Mouse (Mus musculus): ENCODE measurements at regions not wholly inside any gene's neighbourhood (a gene's known extent, or its start where the extent isn't known, plus 50 kb on each side); places are given as distances from the start of the nearest gene placed in this dataset.

GRCm38 (mm10) chr11:43952151-43952550 lies 51.1 kb upstream of the Adra1b start:
- in situ Hi-C loops (cut with MboI): no loop called here

- in situ Hi-C loops (cut with MboI): no loop called here
Observed at GRCm38 (mm10) chr11:43958241-43958975, 57.4 kb upstream of the Adra1b start.

DNA sequence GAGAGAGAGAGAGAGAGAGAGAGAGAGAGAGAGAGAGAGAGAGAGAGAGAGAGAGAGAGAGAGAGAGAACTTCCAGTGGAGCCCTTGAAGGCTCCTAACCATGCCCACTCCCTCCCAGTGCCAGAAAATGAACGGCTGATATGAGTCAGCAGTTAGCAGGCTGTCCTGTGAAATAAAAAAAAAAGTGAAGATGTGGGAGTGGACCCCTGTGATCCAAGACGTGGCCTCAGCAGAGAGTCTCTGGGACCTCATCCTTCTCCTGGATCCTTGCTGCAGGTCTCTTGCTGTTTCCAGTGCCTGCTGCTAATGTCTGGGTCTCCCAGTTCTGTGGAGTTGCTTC lies 57.9 kb upstream of the Adra1b start:
- in situ Hi-C loops (cut with MboI): no loop called here

- in situ Hi-C loops (cut with MboI): no loop called here
Observed at GRCm38 (mm10) chr11:43960348-43961105, 59.5 kb upstream of the Adra1b start.

- in situ Hi-C loops (cut with MboI): no loop called here
Observed at GRCm38 (mm10) chr11:43961398-43962070, 60.5 kb upstream of the Adra1b start.

- in situ Hi-C loops (cut with MboI): no loop called here
Observed at GRCm38 (mm10) chr11:43967764-43968163, 66.8 kb upstream of the Adra1b start.

GRCm38 (mm10) chr11:43971886-43972285 lies 70.9 kb upstream of the Adra1b start:
- in situ Hi-C loops (cut with MboI): no loop called here

GRCm38 (mm10) chr11:43976024-43976423 lies 75.0 kb upstream of the Adra1b start:
- in situ Hi-C loops (cut with MboI): no loop called here

GRCm38 (mm10) chr11:43979406-43979805 lies 78.4 kb upstream of the Adra1b start:
- in situ Hi-C loops (cut with MboI): no loop called here

DNA sequence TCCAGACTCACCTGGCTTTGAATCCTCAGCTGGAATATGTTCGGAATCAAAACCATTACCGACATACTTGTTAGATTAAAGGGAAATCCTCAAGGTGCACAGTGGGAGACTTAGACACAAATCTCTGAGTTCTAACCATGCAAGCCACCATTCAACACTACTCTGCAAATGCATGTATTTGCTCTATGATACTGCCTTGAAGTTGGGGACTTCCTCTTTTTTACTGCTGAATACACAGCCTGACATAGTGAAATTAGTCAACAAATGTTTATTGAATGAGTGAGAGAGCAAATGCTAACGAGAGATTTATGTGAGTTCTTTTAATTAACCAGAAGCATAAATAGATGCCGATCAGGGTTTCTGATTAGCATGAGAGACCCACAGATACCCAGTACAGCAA lies 79.4 kb upstream of the Adra1b start:
- in situ Hi-C loops (cut with MboI): no loop called here

DNA sequence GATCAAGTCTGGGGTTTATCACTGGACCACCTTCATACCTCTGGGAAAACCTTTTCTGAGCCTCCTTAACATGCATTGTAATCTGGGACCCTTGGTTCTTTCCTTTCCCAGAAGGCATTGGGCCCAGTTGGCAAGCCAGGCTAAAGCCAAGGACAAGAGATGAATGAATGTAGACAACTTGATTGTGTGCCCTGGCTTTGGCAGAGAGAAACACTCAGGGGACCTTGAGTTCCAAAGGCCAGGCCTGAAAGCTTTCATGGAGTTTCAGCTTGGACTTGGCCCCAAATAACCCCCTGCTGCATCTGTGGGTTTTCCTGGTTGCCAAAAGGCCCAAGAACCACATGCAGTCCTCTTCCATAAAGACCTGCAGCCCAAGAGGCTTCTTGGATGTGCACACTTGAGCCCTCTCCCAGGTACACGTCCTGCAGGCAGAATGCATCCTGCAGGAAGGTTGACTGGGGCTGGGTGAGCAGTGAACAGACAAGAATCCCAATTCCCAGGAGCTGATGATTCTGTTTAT lies 89.0 kb upstream of the Adra1b start:
- in situ Hi-C loops (cut with MboI): no loop called here

DNA sequence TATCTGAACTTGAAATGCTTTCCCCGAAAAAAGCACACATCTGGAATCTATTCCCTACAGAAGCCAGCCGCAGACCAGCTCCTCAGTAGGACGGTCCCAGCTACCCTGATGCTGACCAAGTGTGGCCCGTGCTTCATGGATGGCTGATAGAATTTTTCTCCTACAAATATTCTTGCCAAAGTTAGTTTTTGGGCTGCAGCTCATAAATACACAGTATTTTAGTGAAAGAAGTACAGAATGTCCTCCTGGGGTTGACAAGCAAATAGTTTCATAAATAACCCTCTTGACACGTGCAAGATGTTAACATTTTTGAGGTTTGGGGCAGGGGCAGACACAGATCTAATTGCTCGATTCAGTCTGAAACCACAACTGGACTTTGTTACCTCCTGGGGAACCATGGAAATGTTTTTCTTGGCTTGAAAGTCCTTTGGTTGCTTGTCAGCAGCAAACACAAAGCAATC lies 91.0 kb upstream of the Adra1b start:
- in situ Hi-C loops (cut with MboI): no loop called here

DNA sequence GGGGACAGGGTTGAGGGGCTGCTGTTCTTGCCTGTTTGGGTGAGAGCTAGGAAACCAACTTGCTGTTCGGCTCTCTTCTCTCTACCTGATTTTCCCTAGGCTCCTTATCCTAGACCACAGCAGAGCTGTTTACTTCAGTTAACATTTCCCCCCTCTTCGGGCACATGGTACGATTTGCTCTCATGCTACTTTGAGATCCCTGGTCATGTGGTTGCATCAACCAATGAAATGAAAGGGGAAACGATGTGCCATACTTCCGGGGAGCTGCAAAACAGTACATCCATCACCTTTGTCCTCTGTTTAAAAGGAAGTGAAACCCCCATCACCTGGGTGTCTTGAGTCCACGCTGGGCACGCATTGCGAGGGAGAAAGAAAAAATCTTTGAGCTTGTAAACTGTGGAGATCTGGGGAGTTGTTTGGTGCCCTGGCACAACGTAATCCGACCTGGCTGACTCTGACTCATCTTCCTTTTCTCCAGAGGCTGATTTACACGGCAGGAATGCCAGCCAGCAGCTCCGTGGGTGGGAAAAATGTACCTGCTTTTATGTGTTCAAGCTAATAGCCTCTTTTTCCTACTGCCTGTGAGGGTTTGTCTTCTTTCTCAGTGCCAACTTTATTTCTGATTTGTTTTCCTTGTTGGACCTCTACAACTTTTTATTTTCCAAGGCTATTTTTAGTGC lies 97.2 kb upstream of the Adra1b start:
- in situ Hi-C loops (cut with MboI): no loop called here

GRCm38 (mm10) chr11:44000056-44000455 lies 99.0 kb upstream of the Adra1b start:
- in situ Hi-C loops (cut with MboI): no loop called here

DNA sequence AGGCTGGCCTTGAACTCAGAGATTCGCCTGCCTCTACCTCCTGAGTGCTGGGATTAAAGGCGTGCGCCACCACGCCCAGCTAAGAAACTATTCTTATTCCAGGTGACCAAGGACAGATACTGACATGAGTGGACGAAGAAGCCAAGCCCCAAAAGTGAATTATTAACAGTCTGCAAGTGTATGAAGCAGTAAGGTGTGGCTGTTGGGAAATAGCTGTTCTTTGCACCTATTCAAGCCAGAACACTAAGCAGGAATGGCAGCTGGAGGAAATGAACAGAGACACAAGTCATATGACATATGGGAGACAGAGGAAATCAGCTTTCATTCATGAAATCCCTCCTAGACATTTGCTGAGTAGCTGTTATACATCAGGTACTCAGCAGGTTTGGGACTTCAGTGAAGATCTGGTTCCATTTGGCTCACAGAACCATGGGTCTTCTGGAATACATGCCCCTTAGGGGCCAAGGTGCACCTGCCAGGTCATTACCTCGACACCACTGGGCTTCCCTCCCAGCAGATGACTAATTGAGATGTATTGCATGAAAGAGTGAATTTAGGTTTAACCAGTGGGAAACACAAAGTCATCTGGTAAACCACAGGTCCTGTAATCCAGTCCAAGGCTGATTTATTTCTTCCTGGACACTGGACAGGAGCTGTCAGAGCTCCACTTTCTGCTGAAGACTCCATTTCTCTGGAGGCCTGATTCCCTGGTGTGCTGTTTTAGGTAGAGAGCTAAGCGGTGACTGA lies 101.0 kb upstream of the Adra1b start:
- in situ Hi-C loops (cut with MboI): no loop called here

DNA sequence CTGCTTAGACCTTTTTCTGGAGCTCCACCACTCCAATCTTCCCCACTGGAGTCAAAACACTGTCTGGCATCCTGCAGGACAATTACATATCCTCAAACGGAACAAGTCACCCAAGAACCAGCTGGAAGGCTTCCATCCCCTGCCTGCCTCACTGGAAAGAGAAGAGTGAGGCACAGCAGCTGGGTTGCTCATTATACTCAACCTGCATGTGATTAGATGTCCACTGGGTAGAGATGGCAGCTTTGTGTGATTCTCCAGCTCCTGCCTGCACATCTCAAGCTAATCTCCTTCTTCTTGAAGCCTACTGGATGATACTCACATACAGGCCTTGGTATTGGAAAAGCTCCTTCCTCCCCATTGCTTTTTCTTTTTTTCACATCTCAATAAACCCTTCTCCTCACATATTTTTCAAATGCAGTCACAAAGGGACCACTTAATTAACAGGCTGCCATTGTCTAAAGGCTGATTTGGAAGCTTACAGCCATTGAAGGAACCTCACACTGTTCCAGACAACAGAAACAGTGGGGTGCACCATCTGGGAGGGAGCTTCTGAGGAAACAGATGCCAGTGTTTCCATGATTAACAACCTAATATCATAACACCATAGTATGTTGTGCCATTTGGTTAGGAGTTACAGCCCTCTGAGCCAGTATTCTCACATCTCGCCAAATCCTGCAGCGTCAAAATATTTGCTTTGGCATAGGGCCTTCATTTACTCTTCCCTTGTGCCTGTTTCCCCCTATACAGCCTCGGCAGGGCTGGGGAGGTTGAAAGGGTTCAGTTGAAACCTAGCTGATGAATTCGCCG lies 101.9 kb upstream of the Adra1b start:
- in situ Hi-C loops (cut with MboI): no loop called here

- in situ Hi-C loops (cut with MboI): no loop called here
Observed at GRCm38 (mm10) chr11:44007526-44008040, 106.6 kb upstream of the Adra1b start.

- in situ Hi-C loops (cut with MboI): no loop called here
Observed at GRCm38 (mm10) chr11:44012314-44012713, 111.3 kb upstream of the Adra1b start.

GRCm38 (mm10) chr11:44013841-44014240 lies 112.8 kb upstream of the Adra1b start:
- in situ Hi-C loops (cut with MboI): no loop called here

DNA sequence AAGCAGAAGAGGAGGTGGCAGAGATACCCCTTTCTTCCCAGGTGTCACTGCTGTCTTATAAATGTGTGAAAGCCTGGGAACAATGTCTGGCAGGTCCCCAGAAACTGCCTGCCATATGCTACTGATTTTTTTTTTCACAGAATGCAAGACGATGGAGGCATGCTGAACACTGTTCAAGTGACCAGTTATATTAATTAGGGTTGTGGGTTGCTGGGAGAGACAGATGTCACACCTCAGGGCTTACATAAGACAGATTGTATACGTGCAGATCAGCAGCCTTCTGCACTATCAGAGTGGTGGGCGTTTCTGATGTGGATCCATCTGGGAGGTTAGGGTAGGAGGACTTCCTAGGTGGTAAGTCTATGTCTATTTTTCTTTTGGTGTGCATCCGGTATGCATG lies 120.6 kb upstream of the Adra1b start:
- in situ Hi-C loops (cut with MboI): no loop called here

All from mature B cell (primary cell).